Mouse (Mus musculus): ENCODE data around the gene Hist1h4d. TPM values are rescaled to one million over a fixed set of nuclear protein-coding genes. Genes with fewer than 3 reads are reported as not detected.

Gene Hist1h4d
- polyA plus RNA-seq (2012; ENCODE audit: low replicate concordance): 21.9 and 50.4 TPM in 2 replicates

GRCm38 (mm10) chr13:23581408-23582218 is at the start of gene Hist1h4d:
TSS of gene Hist1h4d (plus strand) at chr13:23581598.

GRCm38 (mm10) chr13:23533560-23534367 is 47.6 kb upstream of the Hist1h4d start, which contains the start of gene Hist1h2af:
TSS of gene Hist1h2af (plus strand) at chr13:23533906.

GRCm38 (mm10) chr13:23535137-23536075 is 46.0 kb upstream of the Hist1h4d start, which contains the start of gene Hist1h3g:
TSS of gene Hist1h3g (plus strand) at chr13:23535422.

DNA sequence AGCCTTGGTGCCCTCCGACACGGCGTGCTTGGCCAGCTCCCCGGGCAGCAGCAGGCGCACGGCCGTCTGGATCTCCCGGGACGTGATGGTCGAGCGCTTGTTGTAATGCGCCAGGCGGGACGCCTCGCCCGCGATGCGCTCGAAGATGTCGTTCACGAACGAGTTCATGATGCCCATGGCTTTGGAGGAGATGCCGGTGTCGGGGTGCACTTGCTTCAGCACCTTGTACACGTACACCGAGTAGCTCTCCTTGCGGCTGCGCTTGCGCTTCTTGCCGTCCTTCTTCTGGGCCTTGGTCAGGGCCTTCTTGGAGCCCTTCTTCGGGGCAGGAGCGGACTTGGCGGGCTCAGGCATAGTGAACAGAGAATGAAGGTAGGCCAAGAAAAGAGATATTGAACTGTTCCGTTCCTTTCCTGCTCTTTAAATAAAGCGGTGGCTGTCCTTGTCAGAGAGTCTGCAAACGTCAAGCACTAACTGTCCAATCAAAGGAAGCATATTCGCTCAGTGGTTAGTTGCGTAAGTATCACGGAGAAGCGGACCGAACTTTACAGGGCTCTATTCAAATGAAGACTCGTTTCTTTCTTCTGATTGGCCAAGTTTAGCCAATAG is 38.3 kb upstream of the Hist1h4d start, which contains the start of gene Hist1h2bh:
Hist1h2bh (minus strand) TSS at position 394 of the 609 bp plus-strand sequence.

DNA sequence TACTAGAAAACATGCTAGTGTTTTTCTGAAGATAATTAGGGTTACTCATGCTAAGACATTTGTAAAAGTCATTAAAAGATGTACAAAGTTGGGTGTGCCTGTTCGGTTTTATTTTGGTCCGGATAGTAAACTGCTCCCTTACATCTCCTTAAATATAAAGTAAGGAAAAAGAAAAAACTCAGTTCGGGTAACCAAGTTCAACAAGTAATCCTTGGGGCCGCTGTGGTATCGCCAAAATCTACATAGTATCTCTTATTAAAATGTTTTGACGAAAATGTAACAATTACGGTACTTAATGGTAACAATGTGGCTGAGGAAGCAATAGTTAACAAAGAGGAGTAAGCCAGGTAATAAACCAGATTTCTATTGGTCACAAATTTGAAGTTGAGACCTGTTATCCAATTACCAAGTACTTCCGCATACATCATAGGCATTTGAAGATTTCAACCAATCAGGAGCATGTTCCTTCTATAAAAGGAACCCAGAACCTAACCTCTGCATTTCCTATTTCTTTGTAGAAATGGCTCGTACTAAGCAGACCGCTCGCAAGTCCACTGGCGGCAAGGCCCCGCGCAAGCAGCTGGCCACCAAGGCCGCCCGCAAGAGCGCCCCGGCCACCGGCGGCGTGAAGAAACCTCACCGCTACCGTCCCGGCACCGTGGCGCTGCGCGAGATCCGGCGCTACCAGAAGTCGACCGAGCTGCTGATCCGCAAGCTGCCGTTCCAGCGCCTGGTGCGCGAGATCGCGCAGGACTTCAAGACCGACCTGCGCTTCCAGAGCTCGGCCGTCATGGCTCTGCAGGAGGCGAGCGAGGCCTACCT is 37.2 kb upstream of the Hist1h4d start, which contains the start of gene Hist1h3f:
Hist1h3f (plus strand) TSS at position 88 of the 822 bp plus-strand sequence.

GRCm38 (mm10) chr13:23551146-23551834 is 30.1 kb upstream of the Hist1h4d start, which contains the start of gene Hist1h4f:
TSS of gene Hist1h4f (minus strand) at chr13:23551648.

DNA sequence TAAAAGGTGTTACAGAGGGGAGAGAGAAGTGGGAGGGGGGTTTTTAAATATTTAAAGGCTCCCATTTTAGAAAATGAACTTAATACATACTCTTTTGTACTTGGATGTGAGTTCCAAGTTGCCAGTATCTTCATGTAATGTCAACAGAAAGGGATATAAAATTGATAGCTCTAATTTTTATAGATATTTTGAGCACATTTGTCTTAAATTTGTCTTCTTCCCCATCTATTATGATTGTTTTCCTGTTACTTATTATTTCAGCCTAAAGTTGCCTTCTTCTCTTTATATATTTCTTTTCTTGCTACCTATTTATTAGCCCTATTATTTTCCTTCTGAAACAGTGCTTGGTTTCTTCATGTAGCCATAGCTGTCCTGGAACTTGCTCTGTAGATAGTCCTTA is 28.4 kb upstream of the Hist1h4d start, which contains the start of gene Hist1h1d:
Hist1h1d (plus strand) TSS at position 301 of the 400 bp plus-strand sequence.

GRCm38 (mm10) chr13:23561883-23562659 is 19.3 kb upstream of the Hist1h4d start, which contains the start of gene Hist1h3e:
TSS of gene Hist1h3e (minus strand) at chr13:23562369.

GRCm38 (mm10) chr13:23571022-23571503 is 10.3 kb upstream of the Hist1h4d start, which contains the start of the genes Hist1h2ae and Hist1h2bg:
TSS of gene Hist1h2ae (minus strand) at chr13:23571220.
TSS of gene Hist1h2bg (plus strand) at chr13:23571396.

GRCm38 (mm10) chr13:23573898-23574524 is 7.4 kb upstream of the Hist1h4d start, which contains the start of the genes Hist1h2bf and Hist1h2ad:
TSS of gene Hist1h2bf (minus strand) at chr13:23574196.
TSS of gene Hist1h2ad (plus strand) at chr13:23574381.

DNA sequence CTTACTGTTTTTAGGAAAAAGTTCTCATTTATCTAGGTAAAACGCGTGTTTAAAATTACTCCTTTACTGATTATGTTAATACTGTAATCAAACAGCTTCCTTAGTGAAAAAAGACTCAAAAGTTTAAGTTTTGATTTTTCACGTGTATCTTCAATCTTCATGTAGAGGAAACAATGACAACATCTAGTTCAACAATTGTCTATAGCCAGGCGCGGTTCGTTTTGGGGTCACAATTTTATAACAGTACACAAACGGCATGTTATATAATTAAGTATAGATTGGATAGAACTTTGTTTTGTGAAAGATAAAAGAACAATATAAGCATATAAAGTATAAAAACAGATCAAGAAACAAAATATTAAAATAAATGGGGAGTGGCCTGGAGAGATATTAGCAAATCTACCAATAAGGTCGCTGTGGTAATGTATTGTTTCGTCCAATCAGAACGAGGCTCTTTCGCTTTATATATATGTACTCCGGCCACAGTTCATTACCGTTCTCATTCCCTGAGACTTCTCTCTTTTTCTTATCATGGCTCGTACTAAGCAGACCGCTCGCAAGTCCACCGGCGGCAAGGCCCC is 6.0 kb upstream of the Hist1h4d start, which contains the start of gene Hist1h3d:
Hist1h3d (plus strand) TSS at position 493 of the 581 bp plus-strand sequence.

DNA sequence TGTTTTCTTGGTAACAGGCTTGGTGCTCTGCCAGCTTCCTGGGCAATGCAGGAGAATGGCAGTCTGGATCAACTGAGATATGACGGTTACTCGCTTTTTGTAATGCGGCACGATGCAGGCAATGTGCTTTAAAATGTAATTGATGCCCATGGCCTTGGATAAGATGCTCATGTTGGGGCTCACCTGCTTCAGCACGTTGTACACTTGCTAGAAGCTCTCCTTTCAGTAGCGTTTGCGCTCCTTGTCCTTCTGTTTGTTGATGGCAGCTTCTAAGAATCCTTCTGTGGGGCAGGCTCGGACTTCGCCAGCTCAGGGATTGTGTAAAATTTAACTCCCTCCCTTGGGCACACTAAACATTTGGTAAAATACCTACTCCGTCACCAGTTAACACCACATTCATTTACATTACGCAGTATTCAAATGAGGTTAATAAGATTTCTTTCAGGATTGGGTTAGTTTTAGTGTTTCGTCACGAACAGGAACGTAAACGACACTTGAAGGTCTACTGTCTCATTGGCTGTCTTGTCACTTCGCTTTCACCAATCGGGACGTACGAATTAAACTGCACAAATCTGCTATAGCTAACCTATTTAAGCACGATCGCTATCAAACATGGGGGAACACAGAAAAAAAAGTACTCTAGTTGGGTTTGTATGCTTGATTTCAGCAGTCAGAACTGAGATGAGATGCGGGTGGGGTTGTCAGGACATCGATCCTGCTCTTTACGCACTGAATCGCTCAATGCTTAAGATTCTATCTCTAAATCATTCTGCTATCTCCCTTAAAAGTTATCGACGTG is 39.5 kb downstream of the Hist1h4d start, which contains the start of gene Hist1h2be:
Hist1h2be (minus strand) TSS at position 392 of the 799 bp plus-strand sequence.

GRCm38 (mm10) chr13:23622175-23622671 is 40.8 kb downstream of the Hist1h4d start, which contains the start of gene Hist1h1e:
TSS of gene Hist1h1e (minus strand) at chr13:23622558.

All from leukemia stem cell, adult 10-12 weeks (primary cell).